Mouse (Mus musculus) midbrain, embryonic 11.5 days (tissue): Measurements from ENCODE around the gene Abtb2. TPM values are rescaled to one million over a fixed set of nuclear protein-coding genes. Genes with fewer than 3 reads are reported as not detected.

Experiments used
- ATAC-seq: fragments of 200-750 bp; cut with Nextera tagmentation; 2 replicates; pipeline ENCODE4 v1.8.0; 2017; ENCODE audit warnings: moderate TSS enrichment, moderate library complexity; ENCODE audit not compliant: low FRiP score
- DNase-seq: peaks from one replicate; pipeline ENCODE4 v3.0.0; 2015; ENCODE audit warnings: low spot score; ENCODE audit errors: missing footprints
- H3K27ac ChIP-seq: fragments of 300-500 bp; sonication (generic); 2 replicates; pipeline ENCODE4 v1.5.1; 2014; ENCODE audit warnings: low read depth, low read length
- H3K27me3 ChIP-seq: fragments of 300-500 bp; sonication (generic); 2 replicates; pipeline ENCODE4 v1.6.1; 2014; ENCODE audit warnings: mild to moderate bottlenecking, low read length, moderate library complexity, mixed read lengths; ENCODE audit not compliant: control insufficient read depth, insufficient read depth
- H3K36me3 ChIP-seq: fragments of 300-500 bp; sonication (generic); 2 replicates; pipeline ENCODE4 v1.6.1; 2014; ENCODE audit warnings: mild to moderate bottlenecking, low read length, moderate library complexity, mixed read lengths; ENCODE audit not compliant: control insufficient read depth, insufficient read depth
- H3K4me1 ChIP-seq: fragments of 300-500 bp; sonication (generic); 2 replicates; pipeline ENCODE4 v1.6.1; 2014; ENCODE audit warnings: low read length; ENCODE audit not compliant: control insufficient read depth, insufficient read depth
- H3K4me2 ChIP-seq: fragments of 300-500 bp; sonication (generic); 2 replicates; pipeline ENCODE4 v1.6.1; 2014; ENCODE audit warnings: mild to moderate bottlenecking, moderate library complexity
- H3K4me3 ChIP-seq: fragments of 300-500 bp; sonication (generic); 2 replicates; pipeline ENCODE4 v1.5.1; 2014; ENCODE audit warnings: low read depth, low read length
- H3K9ac ChIP-seq: fragments of 300-500 bp; sonication (generic); 2 replicates; pipeline ENCODE4 v1.6.1; 2014; ENCODE audit warnings: low read length
- H3K9me3 ChIP-seq: fragments of 300-500 bp; sonication (generic); 2 replicates; pipeline ENCODE4 v1.6.1; 2016; ENCODE audit warnings: low read length; ENCODE audit not compliant: control insufficient read depth
- WGBS: fragments of 180-500 bp; shearing (Covaris S2); extraction: QIAGEN DNeasy Blood & Tissue Kit; methylation state at CpG from one replicate; pipeline ENCODE4 v1.1.7; 2014; 5-methylcytosine and 5-hydroxymethylcytosine counted together
- polyA plus RNA-seq: library from polyadenylated mRNA; unstranded; fragments of >200 nt; fragmentation: Nextera tagmentation; extraction: Ambion mirVana; gene quantifications from 2 replicates; pipeline ENCODE4 v1.2.1, GENCODE M21; 2014

Gene Abtb2
- polyA plus RNA-seq, 1 experiment from 2014 or later = 12.1 TPM

DNA sequence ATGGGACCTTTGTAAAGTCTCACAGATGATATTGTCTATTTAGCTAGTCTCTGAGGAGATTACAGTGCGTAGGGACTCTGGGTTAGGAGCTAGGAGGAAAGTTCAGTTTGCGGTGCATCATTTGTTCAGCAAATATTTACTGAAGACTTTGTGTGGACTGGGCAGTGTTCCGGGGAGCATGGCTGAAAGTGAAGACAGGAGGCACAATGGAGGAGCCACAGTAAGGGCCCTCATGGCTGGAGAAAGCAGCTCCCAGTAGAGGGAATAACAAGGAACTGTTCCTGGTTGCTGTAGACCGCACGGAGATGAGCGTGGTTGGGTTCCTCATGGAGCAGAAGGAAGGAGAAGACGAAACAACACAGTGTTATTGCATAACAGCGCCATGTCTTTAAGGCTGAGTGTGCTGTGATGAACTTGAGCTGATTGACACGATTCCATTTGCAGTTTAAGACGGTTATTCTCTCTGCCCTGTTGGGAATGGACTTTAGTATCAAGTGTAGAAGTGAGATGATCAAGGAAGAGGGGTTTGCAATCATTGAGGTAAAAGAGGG is 12.6 kb downstream of the Abtb2 start:
- no peak overlapping the region for H3K4me3 ChIP-seq
- H3K27ac ChIP-seq = no peak overlapping the region
- no peak overlapping the region for H3K9ac ChIP-seq
- H3K9me3 ChIP-seq = no peaks in the 10 kb centered on the region
- 95% methylated on average over 10 of the region's 10 CpGs for WGBS
- no peaks in the 10 kb centered on the region for H3K27me3 ChIP-seq
- DNase-seq (no peak), ATAC-seq (no peak)
- H3K4me2 ChIP-seq = no peak overlapping the region
- H3K36me3 ChIP-seq = no peaks in the 10 kb centered on the region
- peaks cover 3% of the 10 kb centered on the region; the same call in 1 of the 2 replicates for H3K4me1 ChIP-seq

DNA sequence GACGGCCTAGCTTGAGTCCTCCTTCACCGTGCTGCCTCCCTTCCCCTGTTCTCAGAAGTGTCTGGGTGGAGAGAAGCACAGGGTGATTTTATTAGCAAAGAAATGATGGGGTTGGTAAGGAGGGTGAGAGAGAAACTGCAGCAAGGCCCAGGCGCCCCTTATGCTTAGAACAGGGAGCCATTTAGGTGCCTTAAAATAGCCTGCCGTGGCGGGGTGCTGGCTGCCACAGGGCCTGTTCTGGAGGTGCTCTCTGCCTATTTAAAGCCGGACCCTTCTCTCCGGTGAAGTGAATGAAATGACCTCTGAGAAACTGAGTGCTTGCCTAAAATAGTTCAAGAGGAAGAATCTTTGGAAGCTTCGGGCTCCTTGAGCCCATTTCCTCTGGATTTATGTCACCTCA is 14.6 kb downstream of the Abtb2 start:
- no peak overlapping the region for H3K4me3 ChIP-seq
- no peaks in the 10 kb centered on the region for H3K9me3 ChIP-seq
- H3K27ac ChIP-seq = no peak overlapping the region
- no peak overlapping the region for H3K9ac ChIP-seq
- no peaks in the 10 kb centered on the region for H3K27me3 ChIP-seq
- 86% methylated on average over 8 of the region's 8 CpGs for WGBS
- DNase-seq (no peak), ATAC-seq (no peak)
- H3K36me3 ChIP-seq = no peaks in the 10 kb centered on the region
- peaks cover 3% of the 10 kb centered on the region; the same call in 1 of the 2 replicates for H3K4me1 ChIP-seq
- H3K4me2 ChIP-seq = no peak overlapping the region

DNA sequence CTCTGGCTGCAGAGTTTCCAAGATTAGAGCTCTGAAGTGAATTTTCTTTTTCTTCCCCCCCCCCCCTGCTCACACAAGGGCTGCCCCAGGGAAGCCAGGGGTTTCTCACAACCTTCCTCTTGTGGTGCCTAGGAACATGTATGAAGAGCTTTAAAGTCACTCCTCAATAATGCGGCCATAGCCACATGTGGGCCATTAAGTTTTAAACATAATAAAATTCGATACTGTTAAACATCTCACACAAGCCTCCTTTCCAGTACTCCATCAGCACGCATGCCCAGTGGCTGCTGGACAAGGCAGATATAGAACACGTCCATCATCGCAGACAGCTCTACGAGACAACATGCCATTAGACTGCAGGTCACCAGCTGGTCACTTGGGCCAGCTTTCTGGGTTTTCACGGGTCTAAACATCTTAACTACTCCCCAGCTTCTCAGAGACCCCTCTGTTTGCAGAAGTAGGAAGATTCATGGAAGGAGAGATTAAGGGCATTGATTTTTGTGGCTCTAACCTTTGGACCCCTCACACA is 15.3 kb downstream of the Abtb2 start:
- H3K27me3 ChIP-seq = no peaks in the 10 kb centered on the region
- ATAC-seq (no peak), DNase-seq (no peak)
- no peak overlapping the region for H3K4me2 ChIP-seq
- H3K27ac ChIP-seq = no peak overlapping the region
- 74% methylated on average over 7 of the region's 7 CpGs for WGBS
- no peaks in the 10 kb centered on the region for H3K9me3 ChIP-seq
- no peak overlapping the region for H3K4me3 ChIP-seq
- no peak overlapping the region for H3K9ac ChIP-seq
- H3K36me3 ChIP-seq = no peaks in the 10 kb centered on the region
- H3K4me1 ChIP-seq = peaks cover 3% of the 10 kb centered on the region; the same call in 1 of the 2 replicates

DNA sequence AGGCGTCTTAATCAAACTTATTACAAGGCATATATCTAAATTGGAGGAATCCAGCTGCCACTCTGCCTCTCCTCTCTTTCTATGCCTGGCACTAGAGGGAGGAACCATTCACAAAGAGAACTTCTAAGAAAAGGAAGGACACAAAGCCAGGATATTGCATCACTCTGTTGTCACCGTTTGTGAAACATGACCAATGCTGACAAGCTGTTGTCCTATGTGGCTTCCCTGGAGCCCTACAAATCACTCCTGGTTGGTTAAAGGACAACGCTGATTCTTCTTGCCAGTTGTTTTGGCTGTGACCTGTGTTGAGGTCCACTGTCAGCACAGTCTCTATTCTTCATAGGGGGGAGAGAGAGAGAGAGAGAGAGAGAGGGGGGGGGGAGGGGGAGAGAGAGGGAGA is 17.2 kb downstream of the Abtb2 start:
- 72% methylated on average over 3 of the region's 3 CpGs for WGBS
- no peaks in the 10 kb centered on the region for H3K9me3 ChIP-seq
- H3K9ac ChIP-seq = no peak overlapping the region
- ATAC-seq (no peak), DNase-seq (no peak)
- no peaks in the 10 kb centered on the region for H3K27me3 ChIP-seq
- peaks cover 3% of the 10 kb centered on the region; the same call in 1 of the 2 replicates for H3K4me1 ChIP-seq
- no peak overlapping the region for H3K4me3 ChIP-seq
- no peaks in the 10 kb centered on the region for H3K36me3 ChIP-seq
- H3K4me2 ChIP-seq = no peak overlapping the region
- no peak overlapping the region for H3K27ac ChIP-seq

DNA sequence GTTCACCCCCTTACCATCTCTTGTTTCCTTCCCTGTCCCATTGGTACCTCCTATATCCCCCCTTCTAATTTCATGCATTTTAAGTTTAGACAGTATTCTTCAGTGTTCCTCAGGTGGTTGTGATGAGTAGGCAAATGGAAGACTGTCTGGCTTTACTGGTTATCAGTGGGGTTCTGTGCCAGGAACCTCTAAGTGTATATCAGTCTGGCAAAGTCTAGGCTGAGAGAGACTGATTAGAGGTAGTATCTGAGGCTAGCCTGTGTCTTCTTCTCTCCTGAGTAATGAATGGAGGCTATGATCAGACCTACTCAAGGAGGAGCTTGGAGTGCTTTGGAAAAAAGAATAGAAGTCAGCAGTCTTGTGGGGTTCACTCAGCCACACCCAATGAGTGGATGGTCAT is 18.0 kb downstream of the Abtb2 start:
- no peak for ATAC-seq
- no peak for DNase-seq
- H3K9ac ChIP-seq = no peak overlapping the region
- H3K4me1 ChIP-seq = no peaks in the 10 kb centered on the region
- H3K4me3 ChIP-seq = no peak overlapping the region
- no peaks in the 10 kb centered on the region for H3K27me3 ChIP-seq
- no peak overlapping the region for H3K4me2 ChIP-seq
- no peaks in the 10 kb centered on the region for H3K36me3 ChIP-seq
- no peak overlapping the region for H3K27ac ChIP-seq
- H3K9me3 ChIP-seq = no peaks in the 10 kb centered on the region

DNA sequence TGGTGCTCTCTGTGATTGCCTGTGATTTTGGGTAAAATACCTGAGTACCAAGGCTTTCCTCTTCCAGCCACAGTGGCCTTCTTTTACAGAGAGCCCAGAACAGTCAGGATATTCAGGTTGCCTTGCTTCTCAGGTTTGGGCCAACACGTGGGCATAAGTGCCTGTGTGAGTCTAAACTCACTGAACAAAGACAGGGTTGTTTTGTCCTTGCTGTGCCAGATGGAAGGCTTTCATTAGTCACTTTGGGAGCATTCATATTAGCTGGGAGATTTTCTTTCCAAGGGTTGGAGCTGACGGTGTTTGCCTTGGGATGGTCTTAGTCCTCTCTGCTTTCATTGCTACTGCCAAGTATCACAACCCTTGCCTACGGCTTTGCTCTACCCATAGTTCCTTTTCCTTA is 20.3 kb downstream of the Abtb2 start:
- no peak for DNase-seq
- Histone ChIP-seq H3K9me3 (no peaks in the 10 kb centered on the region), H3K36me3 (no peaks in the 10 kb centered on the region), H3K4me3 (no peak overlapping the region), H3K4me2 (no peak overlapping the region), H3K4me1 (no peaks in the 10 kb centered on the region), H3K9ac (no peak overlapping the region), H3K27ac (no peak overlapping the region), H3K27me3 (no peaks in the 10 kb centered on the region)
- no peak for ATAC-seq
- WGBS = 91% methylated on average over 3 of the region's 3 CpGs

DNA sequence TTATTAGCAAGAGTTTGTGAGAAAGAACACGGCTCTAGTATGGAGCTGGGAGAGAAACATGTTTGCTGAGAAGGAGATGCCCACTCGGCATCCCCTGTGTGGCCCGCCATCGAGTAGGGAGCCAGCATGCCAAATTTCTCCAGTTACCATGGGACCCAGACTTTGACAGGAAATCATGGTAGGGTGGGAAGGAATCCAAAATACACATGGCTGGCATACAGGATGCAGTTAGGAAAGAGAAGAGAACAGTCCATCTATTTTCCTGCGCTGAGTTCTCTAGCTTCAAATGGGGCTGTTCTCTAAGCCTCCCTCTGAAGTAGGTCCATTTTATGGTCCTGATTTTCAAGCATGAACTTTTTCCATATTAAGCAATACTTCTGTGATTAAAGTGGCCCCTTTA is 22.7 kb downstream of the Abtb2 start:
- H3K9me3 ChIP-seq = no peaks in the 10 kb centered on the region
- no peaks in the 10 kb centered on the region for H3K27me3 ChIP-seq
- H3K36me3 ChIP-seq = no peaks in the 10 kb centered on the region
- H3K9ac ChIP-seq = no peak overlapping the region
- no peak overlapping the region for H3K4me2 ChIP-seq
- H3K27ac ChIP-seq = no peak overlapping the region
- 85% methylated on average over 5 of the region's 5 CpGs for WGBS
- no peak for ATAC-seq
- DNase-seq = no peak
- no peak overlapping the region for H3K4me3 ChIP-seq
- 0 out of 2 replicates have a peak, but pooled peaks cover 3% of the 10 kb centered on the region for H3K4me1 ChIP-seq

DNA sequence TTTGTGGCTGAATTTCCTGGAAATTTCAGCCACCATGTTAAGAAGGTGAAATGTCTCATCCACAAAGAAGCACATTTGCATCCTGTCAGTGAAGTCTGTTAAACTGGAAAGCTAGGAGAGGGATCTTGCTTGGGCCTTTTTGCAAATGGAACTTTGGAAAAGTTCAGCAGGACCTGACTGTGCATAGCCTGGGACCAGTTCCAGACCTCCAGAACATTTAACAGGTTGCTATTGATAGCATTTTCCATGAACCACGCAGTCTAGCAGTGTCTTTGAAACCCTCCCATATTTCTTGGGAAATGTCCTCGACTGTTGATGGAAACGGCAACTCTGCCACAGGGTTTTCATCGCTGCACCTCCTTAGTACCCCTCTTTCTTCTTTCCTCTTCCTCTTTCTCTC is 23.3 kb downstream of the Abtb2 start:
- H3K27me3 ChIP-seq = no peaks in the 10 kb centered on the region
- peaks cover 5% of the 10 kb centered on the region for H3K4me1 ChIP-seq
- no peak overlapping the region for H3K27ac ChIP-seq
- H3K4me2 ChIP-seq = no peak overlapping the region
- no peaks in the 10 kb centered on the region for H3K36me3 ChIP-seq
- ATAC-seq (no peak), DNase-seq (no peak)
- H3K9me3 ChIP-seq = no peaks in the 10 kb centered on the region
- WGBS = 88% methylated on average over 4 of the region's 4 CpGs
- no peak overlapping the region for H3K9ac ChIP-seq
- H3K4me3 ChIP-seq = no peak overlapping the region

DNA sequence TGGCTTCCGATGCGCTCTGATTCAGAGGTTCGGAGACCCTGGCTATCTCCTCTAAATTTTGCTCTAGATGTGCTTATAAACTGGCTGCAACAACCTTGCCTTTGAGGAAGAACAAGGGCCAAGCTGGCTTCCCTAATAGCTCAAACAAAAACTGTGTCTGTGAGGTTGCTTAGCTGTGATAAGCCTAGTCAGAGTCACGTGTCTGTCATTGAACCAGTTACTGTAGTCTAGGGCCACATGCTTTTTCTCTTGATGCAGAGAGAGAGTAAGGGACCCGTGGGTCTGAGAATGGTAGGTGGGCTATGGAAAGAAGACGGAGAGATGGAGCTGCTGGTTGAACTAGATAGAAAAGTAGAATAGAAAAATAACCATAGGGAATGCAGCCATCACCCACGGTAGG is 24.5 kb downstream of the Abtb2 start:
- H3K4me3 ChIP-seq = no peak overlapping the region
- no peaks in the 10 kb centered on the region for H3K9me3 ChIP-seq
- no peak overlapping the region for H3K9ac ChIP-seq
- no peak overlapping the region for H3K4me2 ChIP-seq
- no peaks in the 10 kb centered on the region for H3K36me3 ChIP-seq
- no peaks in the 10 kb centered on the region for H3K27me3 ChIP-seq
- 88% methylated on average over 7 of the region's 7 CpGs for WGBS
- ATAC-seq (no peak), DNase-seq (no peak)
- no peak overlapping the region for H3K27ac ChIP-seq
- H3K4me1 ChIP-seq = peaks cover 10% of the 10 kb centered on the region
